Mouse (Mus musculus) forebrain, embryonic 11.5 days (tissue): Measurements from ENCODE around the gene Utp20. TPM values are rescaled to one million over a fixed set of nuclear protein-coding genes. Genes with fewer than 3 reads are reported as not detected.

Experiments used
- polyA plus RNA-seq: library from polyadenylated mRNA; unstranded; fragments of >200 nt; fragmentation: Nextera tagmentation; extraction: Ambion mirVana; gene quantifications from 2 replicates; pipeline ENCODE4 v1.2.1, GENCODE M21; 2014

The Utp20 gene
- polyA plus RNA-seq, 1 experiment from 2014 or later: 30.4 TPM

Other genes with a start within 250 kb of the Utp20 start
- 0.19 and 0.40 TPM in 2 replicates for gene Mybpc1, start 221.7 kb downstream of the Utp20 start, polyA plus RNA-seq
- gene Spic, start 141.8 kb downstream of the Utp20 start, polyA plus RNA-seq: not detected in 2 replicates
- gene Arl1, start 95.9 kb downstream of the Utp20 start, polyA plus RNA-seq: 147 and 154 TPM in 2 replicates
- 0.03 TPM in 1 of 2 replicates, not detected in the other for gene Slc5a8, start 59.2 kb upstream of the Utp20 start, polyA plus RNA-seq